Mouse (Mus musculus) hindbrain, embryonic 11.5 days (tissue): ENCODE measurements around the gene Hacd4. TPM values are rescaled to one million over a fixed set of nuclear protein-coding genes. Genes with fewer than 3 reads are reported as not detected.

ENCODE experiments used
- ATAC-seq: fragments of 200-750 bp; cut with Nextera tagmentation; 2 replicates; pipeline ENCODE4 v1.8.0; 2017; ENCODE audit warnings: mild to moderate bottlenecking, moderate TSS enrichment, moderate library complexity; ENCODE audit not compliant: low FRiP score
- DNase-seq: peaks from one replicate; pipeline ENCODE4 v3.0.0-alpha.2; 2015; ENCODE audit warnings: low spot score
- H3K27ac ChIP-seq: fragments of 300-500 bp; sonication (generic); 2 replicates; pipeline ENCODE4 v1.5.1; 2014; ENCODE audit warnings: mild to moderate bottlenecking, low read depth, low read length
- H3K27me3 ChIP-seq: fragments of 300-500 bp; sonication (generic); 2 replicates; pipeline ENCODE4 v1.6.1; 2014; ENCODE audit warnings: mild to moderate bottlenecking, low read length, moderate library complexity, mixed read lengths; ENCODE audit not compliant: control insufficient read depth, insufficient read depth
- H3K36me3 ChIP-seq: fragments of 300-500 bp; sonication (generic); 2 replicates; pipeline ENCODE4 v1.6.1; 2014; ENCODE audit warnings: mild to moderate bottlenecking, low read length, moderate library complexity, mixed read lengths; ENCODE audit not compliant: control insufficient read depth, insufficient read depth
- H3K4me1 ChIP-seq: fragments of 300-500 bp; sonication (generic); replicated peaks from 2 replicates; pipeline ENCODE4 v1.6.1; 2014; ENCODE audit warnings: low read length, mixed read lengths; ENCODE audit not compliant: control insufficient read depth, insufficient read depth
- H3K4me2 ChIP-seq: fragments of 300-500 bp; sonication (generic); replicated peaks from 2 replicates; pipeline ENCODE4 v1.6.1; 2014; ENCODE audit warnings: mild to moderate bottlenecking, low read depth, low read length
- H3K4me3 ChIP-seq: fragments of 300-500 bp; sonication (generic); 2 replicates; pipeline ENCODE4 v1.5.1; 2014; ENCODE audit warnings: low read depth, low read length
- H3K9ac ChIP-seq: fragments of 300-500 bp; sonication (generic); 2 replicates; pipeline ENCODE4 v1.6.1; 2014; ENCODE audit warnings: low read depth, low read length
- H3K9me3 ChIP-seq: fragments of 300-500 bp; sonication (generic); 2 replicates; pipeline ENCODE4 v1.6.1; 2016; ENCODE audit warnings: low read length; ENCODE audit not compliant: control insufficient read depth
- WGBS: fragments of 180-500 bp; shearing (Covaris S2); extraction: QIAGEN DNeasy Blood & Tissue Kit; methylation state at CpG from one replicate; pipeline ENCODE4 v1.1.7; 2014; 5-methylcytosine and 5-hydroxymethylcytosine counted together
- polyA plus RNA-seq: library from polyadenylated mRNA; unstranded; fragments of >200 nt; fragmentation: Nextera tagmentation; extraction: Ambion mirVana; gene quantifications from 2 replicates; pipeline ENCODE4 v1.2.1, GENCODE M21; 2014

Hacd4 gene
- polyA plus RNA-seq, 1 experiment from 2014 or later = 4.8 TPM

DNA sequence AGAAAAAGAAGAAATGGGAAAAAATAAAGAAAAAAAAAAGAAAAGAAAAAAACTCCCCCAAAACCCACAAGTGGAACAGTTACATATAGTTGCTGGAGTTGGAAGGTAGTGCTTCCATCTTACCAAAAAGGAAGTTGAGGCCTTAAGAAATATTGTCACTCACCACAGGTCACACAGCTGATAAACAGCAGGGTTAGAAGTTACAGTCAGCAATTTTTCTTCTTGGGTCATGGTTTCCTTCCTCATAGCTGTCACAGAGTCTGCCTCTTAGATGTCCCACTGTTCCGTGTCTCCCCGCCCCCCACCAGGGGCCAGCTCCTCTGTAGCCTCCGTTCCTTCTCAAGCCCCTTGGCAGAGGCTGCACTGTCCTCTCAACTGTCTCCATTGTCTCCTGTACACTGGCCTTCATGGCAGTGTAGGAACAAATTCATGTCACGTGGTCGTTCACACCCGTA is 968 bp upstream of the Hacd4 start:
- Histone ChIP-seq H3K36me3 (no peaks in the 10 kb centered on the region), H3K27me3 (no peaks in the 10 kb centered on the region), H3K9me3 (no peaks in the 10 kb centered on the region), H3K4me1 (no peaks in the 10 kb centered on the region), H3K4me3 (no peak overlapping the region), H3K4me2 (no peak overlapping the region), H3K9ac (no peak overlapping the region), H3K27ac (no peak overlapping the region)
- WGBS = 67% methylated on average over 6 of the region's 6 CpGs
- no peak for ATAC-seq
- DNase-seq = no peak

DNA sequence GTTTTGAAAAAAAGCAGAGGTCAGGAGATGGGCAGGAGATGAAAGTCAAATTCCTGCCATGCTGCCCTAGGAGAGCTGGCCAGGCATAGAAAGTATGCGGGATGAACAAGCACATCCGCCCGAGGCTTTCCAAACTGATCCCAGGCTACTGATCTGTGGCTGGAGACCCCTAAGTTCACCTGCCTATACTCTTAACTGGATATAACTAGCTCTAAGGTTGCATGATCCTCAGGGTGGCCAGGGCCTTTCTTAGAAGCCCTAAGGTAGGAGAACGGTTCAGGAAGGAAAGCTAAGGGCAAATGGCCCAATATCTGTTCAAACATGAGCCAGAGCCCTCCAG is 232 bp upstream of the Hacd4 start:
- H3K4me2 ChIP-seq = peak overlapping the region; percentile 67
- H3K4me1 ChIP-seq = no peaks in the 10 kb centered on the region
- peak overlapping the region; percentile 32; the same call in 1 of the 2 replicates for H3K4me3 ChIP-seq
- no peaks in the 10 kb centered on the region for H3K9me3 ChIP-seq
- DNase-seq = no peak
- no peak for ATAC-seq
- H3K27ac ChIP-seq = no peak overlapping the region
- H3K27me3 ChIP-seq = no peaks in the 10 kb centered on the region
- WGBS = 14% methylated on average over 4 of the region's 4 CpGs
- H3K36me3 ChIP-seq = no peaks in the 10 kb centered on the region
- peak overlapping the region; percentile 60 for H3K9ac ChIP-seq

DNA sequence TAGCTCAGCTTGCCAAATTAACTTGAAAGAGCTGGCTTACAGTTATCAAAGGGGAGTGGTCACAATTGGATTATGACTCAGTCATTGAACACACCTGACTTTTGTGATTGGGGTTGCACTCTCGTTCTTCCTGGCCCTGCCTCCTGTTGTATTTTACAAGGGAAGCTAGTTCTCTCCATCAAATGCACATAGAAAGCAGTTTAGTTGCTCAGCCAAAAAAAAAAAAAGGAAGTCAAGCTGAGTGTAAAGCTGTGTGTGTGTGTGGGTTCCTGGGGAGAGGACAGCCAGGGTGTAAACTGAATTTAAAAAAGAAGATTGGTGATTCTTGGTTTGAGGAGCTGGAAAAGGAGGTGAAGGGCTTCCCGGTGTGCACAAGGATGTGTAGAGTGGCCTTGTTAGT is 811 bp downstream of the Hacd4 start:
- Histone ChIP-seq H3K4me2 (no peak overlapping the region), H3K9me3 (no peaks in the 10 kb centered on the region), H3K4me3 (no peak overlapping the region), H3K36me3 (no peaks in the 10 kb centered on the region), H3K9ac (no peak overlapping the region; the same call in 1 of the 2 replicates), H3K27me3 (no peaks in the 10 kb centered on the region), H3K27ac (no peak overlapping the region), H3K4me1 (no peaks in the 10 kb centered on the region)
- ATAC-seq (no peak), DNase-seq (no peak)
- 59% methylated on average over 2 of the region's 2 CpGs for WGBS

DNA sequence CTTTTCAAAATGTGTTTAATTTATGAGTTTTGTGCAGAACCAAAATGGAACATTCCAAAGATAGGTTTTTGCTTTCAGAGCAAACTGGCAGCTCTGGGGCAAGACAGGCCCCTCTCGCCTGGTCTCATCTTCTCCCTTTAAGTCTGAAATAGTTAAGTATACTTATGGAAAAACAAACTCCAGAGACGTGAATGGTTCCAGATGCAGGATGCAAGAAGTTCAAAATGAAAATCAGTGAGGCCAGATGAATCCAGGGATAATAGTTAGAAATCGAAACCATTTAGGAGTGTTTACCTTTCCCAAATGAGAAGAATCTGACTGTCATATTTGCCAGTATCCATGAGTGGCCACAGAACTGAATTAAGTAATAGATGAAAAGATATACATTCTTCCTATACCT is 1.6 kb downstream of the Hacd4 start:
- Histone ChIP-seq H3K9me3 (no peaks in the 10 kb centered on the region), H3K4me1 (no peaks in the 10 kb centered on the region), H3K36me3 (no peaks in the 10 kb centered on the region), H3K9ac (no peak overlapping the region), H3K27me3 (no peaks in the 10 kb centered on the region), H3K4me2 (no peak overlapping the region), H3K4me3 (no peak overlapping the region), H3K27ac (no peak overlapping the region)
- WGBS = 70% methylated on average over 3 of the region's 3 CpGs
- DNase-seq (no peak), ATAC-seq (no peak)

DNA sequence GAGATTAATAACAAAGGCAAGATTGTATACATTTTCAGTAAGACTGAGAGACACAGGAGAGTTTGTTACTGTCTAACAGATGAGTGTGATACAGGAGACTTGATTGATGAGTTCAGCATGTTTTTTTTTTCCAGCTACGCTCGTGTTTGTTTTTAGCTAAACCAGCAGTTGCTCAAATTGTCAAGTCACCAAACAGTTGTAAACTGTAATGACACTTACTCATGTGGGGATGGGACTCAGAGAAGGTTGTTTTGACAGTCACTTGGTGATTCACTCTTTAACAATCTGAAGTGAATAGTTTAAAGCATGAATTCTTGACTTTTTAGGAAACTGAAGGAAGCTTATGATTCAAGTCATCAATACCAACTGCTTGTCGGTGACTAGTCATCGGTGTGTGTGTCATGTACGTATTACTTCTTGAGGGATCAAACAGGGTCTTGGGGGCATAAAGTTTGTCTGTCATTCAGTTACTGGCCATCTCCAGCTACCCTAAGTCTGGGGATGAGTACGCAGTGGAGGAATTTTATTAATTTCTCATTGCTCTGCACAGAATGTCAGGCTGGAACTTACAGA is 2.0 kb downstream of the Hacd4 start:
- no peak overlapping the region for H3K4me3 ChIP-seq
- H3K9me3 ChIP-seq = no peaks in the 10 kb centered on the region
- H3K4me1 ChIP-seq = no peaks in the 10 kb centered on the region
- no peaks in the 10 kb centered on the region for H3K36me3 ChIP-seq
- ATAC-seq = no peak
- 77% methylated on average over 6 of the region's 6 CpGs for WGBS
- H3K27me3 ChIP-seq = no peaks in the 10 kb centered on the region
- no peak overlapping the region for H3K9ac ChIP-seq
- no peak for DNase-seq
- no peak overlapping the region for H3K27ac ChIP-seq
- H3K4me2 ChIP-seq = no peak overlapping the region

DNA sequence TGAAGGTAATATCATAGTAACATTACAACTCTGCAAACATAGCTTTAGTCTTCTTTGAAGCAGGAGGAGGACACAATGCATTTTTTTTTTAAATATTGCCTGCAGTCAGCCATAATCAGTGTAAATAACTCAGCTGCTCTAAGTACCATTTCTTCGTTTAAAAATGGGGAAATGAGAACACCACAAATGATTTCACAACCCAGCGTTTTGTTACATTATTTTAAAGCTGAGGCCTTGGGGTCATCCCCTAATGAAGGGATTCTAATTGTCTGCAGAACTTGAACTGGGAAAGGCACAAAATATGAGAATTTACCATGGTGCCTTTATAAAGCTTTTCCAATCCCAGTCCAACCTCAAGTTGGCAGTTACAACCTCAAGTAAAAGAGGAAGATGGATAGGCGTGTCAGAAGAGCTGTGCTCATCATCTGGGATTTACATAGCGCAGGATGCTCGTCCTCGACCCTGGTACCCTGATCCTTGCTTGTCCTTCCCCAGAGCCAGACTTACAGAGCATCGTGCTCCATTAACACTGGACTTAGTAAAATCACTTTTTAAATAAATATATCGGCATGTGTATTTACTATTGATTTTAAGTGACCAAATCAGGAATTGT is 6.2 kb downstream of the Hacd4 start:
- ATAC-seq (no peak), DNase-seq (no peak)
- 83% methylated on average over 8 of the region's 8 CpGs for WGBS
- no peaks in the 10 kb centered on the region for H3K4me1 ChIP-seq
- no peak overlapping the region for H3K27ac ChIP-seq
- no peak overlapping the region for H3K4me3 ChIP-seq
- H3K27me3 ChIP-seq = no peaks in the 10 kb centered on the region
- H3K4me2 ChIP-seq = no peak overlapping the region
- no peak overlapping the region for H3K9ac ChIP-seq
- H3K36me3 ChIP-seq = no peaks in the 10 kb centered on the region
- H3K9me3 ChIP-seq = no peaks in the 10 kb centered on the region

DNA sequence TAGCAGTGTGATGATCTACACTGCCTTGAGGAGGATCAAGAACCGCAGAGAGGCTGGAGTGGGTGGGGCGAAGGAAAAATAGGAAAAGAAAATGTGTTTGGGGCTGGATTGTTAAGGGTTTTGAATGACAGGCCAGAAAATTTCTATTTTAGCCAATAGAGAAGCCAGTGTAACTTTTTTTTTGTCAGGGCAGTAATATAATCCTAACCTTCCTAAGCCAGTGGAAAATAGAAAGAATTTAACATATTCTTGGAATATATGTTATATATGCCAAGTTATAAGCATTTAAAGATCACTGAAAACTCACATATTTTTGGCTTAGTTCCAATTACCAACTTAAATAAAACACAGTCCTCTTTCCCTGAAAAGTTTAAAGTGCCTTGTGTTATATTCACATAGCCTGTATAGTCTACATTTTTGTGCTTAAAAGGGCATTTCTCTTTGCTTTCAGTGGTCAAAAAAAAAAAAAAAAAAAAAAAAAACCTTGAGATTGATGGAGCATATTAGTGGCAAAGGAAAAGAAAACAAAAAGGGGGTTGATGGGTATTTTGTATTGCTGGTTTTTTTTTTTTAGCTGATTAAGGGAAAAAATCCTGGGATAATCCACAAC is 11.0 kb downstream of the Hacd4 start:
- ATAC-seq = no peak
- WGBS = 92% methylated on average over 2 of the region's 2 CpGs
- H3K4me2 ChIP-seq = no peak overlapping the region
- no peaks in the 10 kb centered on the region for H3K9me3 ChIP-seq
- H3K9ac ChIP-seq = no peak overlapping the region
- DNase-seq = no peak
- H3K27me3 ChIP-seq = no peaks in the 10 kb centered on the region
- H3K4me1 ChIP-seq = no peaks in the 10 kb centered on the region
- no peak overlapping the region for H3K27ac ChIP-seq
- H3K36me3 ChIP-seq = no peaks in the 10 kb centered on the region
- no peak overlapping the region for H3K4me3 ChIP-seq

DNA sequence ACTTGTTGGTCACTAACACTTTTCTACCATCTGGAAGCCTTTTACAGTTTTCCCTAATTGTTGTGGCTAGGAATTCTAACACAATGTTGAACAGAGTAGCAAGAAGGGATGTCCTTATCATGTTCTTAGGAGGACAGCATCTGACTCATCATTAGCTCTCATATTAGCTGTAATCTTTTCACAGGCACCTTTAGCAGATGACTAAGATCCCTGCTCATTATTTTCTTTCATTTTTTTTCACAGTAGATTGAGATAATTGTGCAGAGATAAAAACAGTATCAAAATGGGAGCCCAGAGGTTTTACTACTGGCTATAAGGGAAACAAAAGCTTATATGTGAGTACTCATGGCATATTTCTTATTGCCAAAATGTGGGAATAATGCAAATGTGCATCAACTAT is 14.2 kb downstream of the Hacd4 start:
- Histone ChIP-seq H3K9me3 (no peaks in the 10 kb centered on the region), H3K4me3 (no peak overlapping the region), H3K27me3 (no peaks in the 10 kb centered on the region), H3K4me1 (no peaks in the 10 kb centered on the region), H3K36me3 (no peaks in the 10 kb centered on the region), H3K9ac (no peak overlapping the region), H3K4me2 (no peak overlapping the region), H3K27ac (no peak overlapping the region)
- DNase-seq = no peak
- ATAC-seq = no peak

DNA sequence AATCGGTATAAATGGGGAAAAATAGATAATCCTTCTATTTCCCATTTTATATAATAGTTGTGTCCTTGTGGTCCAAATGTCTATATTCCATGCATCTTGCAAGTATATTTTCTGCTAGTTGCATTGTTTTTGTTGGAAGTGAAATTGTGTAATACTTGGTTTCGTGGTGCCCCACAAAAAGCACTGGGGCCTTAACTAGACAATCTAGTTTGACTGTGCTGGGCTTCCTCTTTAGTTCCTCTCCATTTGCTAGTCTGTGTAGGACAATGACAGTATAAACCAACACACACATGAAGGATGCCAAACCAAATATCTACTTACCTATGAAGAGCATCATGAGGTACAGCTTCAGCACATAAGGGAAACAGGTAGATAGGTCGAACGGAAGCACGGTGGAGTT is 19.4 kb downstream of the Hacd4 start:
- Histone ChIP-seq H3K4me3 (no peak overlapping the region), H3K4me1 (0 out of 2 replicates have a peak, but pooled peaks cover 2% of the 10 kb centered on the region), H3K9me3 (no peaks in the 10 kb centered on the region), H3K36me3 (no peaks in the 10 kb centered on the region), H3K27ac (no peak overlapping the region), H3K4me2 (no peak overlapping the region), H3K27me3 (no peaks in the 10 kb centered on the region), H3K9ac (no peak overlapping the region)
- no peak for ATAC-seq
- no peak for DNase-seq
- WGBS = 97% methylated on average over 5 of the region's 5 CpGs
